Mouse (Mus musculus) liver, adult 2 months (tissue): ENCODE results near the gene Mgp. TPM values are rescaled to one million over a fixed set of nuclear protein-coding genes. Genes with fewer than 3 reads are reported as not detected.

Experiments
- DNase-seq: peaks from one replicate; pipeline ENCODE4 v3.0.0-alpha.2; 2011; ENCODE audit warnings: low read depth, low spot score; ENCODE audit errors: extremely low read depth
- H3K27ac ChIP-seq: fragments of 200-500 bp; replicated peaks from 2 replicates; pipeline ENCODE4 v1.5.1; 2012; ENCODE audit warnings: low read depth, mild to moderate bottlenecking, control low read depth, inconsistent platforms, low read length; ENCODE audit not compliant: insufficient read depth
- H3K27me3 ChIP-seq: fragments of 200-500 bp; 2 replicates; pipeline ENCODE4 v1.6.1; 2012; ENCODE audit warnings: mild to moderate bottlenecking, moderate library complexity, low read length, inconsistent platforms; ENCODE audit not compliant: control insufficient read depth, insufficient read depth
- H3K36me3 ChIP-seq: fragments of 200-500 bp; 2 replicates; pipeline ENCODE4 v1.6.1; 2012; ENCODE audit warnings: low read length, inconsistent platforms; ENCODE audit not compliant: control insufficient read depth, insufficient read depth
- H3K4me1 ChIP-seq: fragments of 200-500 bp; 2 replicates; pipeline ENCODE4 v1.6.1; 2011; ENCODE audit warnings: low read length; ENCODE audit not compliant: control insufficient read depth, insufficient read depth
- H3K4me3 ChIP-seq: fragments of 200-500 bp; 2 replicates; pipeline ENCODE4 v1.5.1; 2011; ENCODE audit warnings: low read depth, mild to moderate bottlenecking, control low read depth, low read length, moderate library complexity; ENCODE audit not compliant: insufficient read depth
- H3K79me2 ChIP-seq: fragments of 200-500 bp; 2 replicates; pipeline ENCODE4 v1.6.1; 2012; ENCODE audit warnings: inconsistent platforms, mild to moderate bottlenecking, low read length, moderate library complexity; ENCODE audit not compliant: control insufficient read depth, insufficient read depth
- H3K9ac ChIP-seq: fragments of 200-500 bp; 2 replicates; pipeline ENCODE4 v1.6.1; 2012; ENCODE audit warnings: low read depth, mild to moderate bottlenecking, control low read depth, inconsistent platforms, low read length
- CTCF ChIP-seq: fragments of 200-500 bp; IDR thresholded peaks from 2 replicates; pipeline ENCODE4 v1.5.1; 2011; ENCODE audit warnings: low read depth, low read length, control low read depth
- POLR2A ChIP-seq: fragments of 200-500 bp; IDR thresholded peaks from 2 replicates; pipeline ENCODE4 v1.6.1; 2011; ENCODE audit warnings: low read length, control low read depth; ENCODE audit not compliant: insufficient read depth; ENCODE audit errors: extremely low read depth
- WGBS: fragments of 180-500 bp; shearing (Covaris S2); methylation state at CpG from one replicate; pipeline ENCODE4 v1.1.7; 2018; 5-methylcytosine and 5-hydroxymethylcytosine counted together
- polyA plus RNA-seq: library from polyadenylated mRNA; depleted of rRNA; stranded (reverse); fragments of >200 nt; gene quantifications from 2 replicates; pipeline ENCODE4 v1.2.3, GENCODE M21; 2012
- total RNA-seq: library from RNA; depleted of rRNA; stranded (reverse); fragments of >200 nt; gene quantifications from 2 replicates; pipeline ENCODE4 v1.2.3, GENCODE M21; 2014

The Mgp gene
- total and polyA plus RNA-seq, 2 experiments = 7.3 to 10.0 TPM

GRCm38 (mm10) chr6:136835352-136835751, 40.3 kb downstream of the Mgp start, which contains the start of gene Smco3:
TSS of gene Smco3 (minus strand) at chr6:136835452.
- Histone ChIP-seq H3K4me3 (no peak within 1 kb of the TSS), H3K27ac (no peak within 1 kb of the TSS)

GRCm38 (mm10) chr6:136831712-136832111, 43.9 kb downstream of the Mgp start:
- 67% methylated on average over 5 of the region's 5 CpGs for WGBS
- no peak overlapping the region for H3K4me3 ChIP-seq
- no peaks in the 10 kb centered on the region for H3K27me3 ChIP-seq
- H3K79me2 ChIP-seq = peaks cover 6% of the 10 kb centered on the region
- H3K4me1 ChIP-seq = peaks cover 4% of the 10 kb centered on the region; the same call in 1 of the 2 replicates
- H3K36me3 ChIP-seq = no peaks in the 10 kb centered on the region
- H3K27ac ChIP-seq = no peak overlapping the region
- no peak for TF ChIP-seq CTCF
- TF ChIP-seq POLR2A = no peak
- DNase-seq = peak; percentile 23
- no peak overlapping the region for H3K9ac ChIP-seq

More at GRCm38 (mm10) chr6:136835352-136835751, 40.3 kb downstream of the Mgp start, which contains the start of gene Smco3:
- no peak within 1 kb of the TSS for H3K9ac ChIP-seq
- no peak for DNase-seq
- no peaks in the 10 kb centered on the region for H3K27me3 ChIP-seq
- 53% methylated on average over 4 of the region's 4 CpGs for WGBS
- no peaks in the 10 kb centered on the region for H3K79me2 ChIP-seq
- H3K4me1 ChIP-seq = no peaks in the 10 kb centered on the region
- TF ChIP-seq POLR2A (no peak), CTCF (no peak)
- H3K36me3 ChIP-seq = no peaks in the 10 kb centered on the region

GRCm38 (mm10) chr6:136828681-136829080, 46.9 kb downstream of the Mgp start:
- Histone ChIP-seq H3K4me3 (peak overlapping the region; percentile 61; the same call in 1 of the 2 replicates), H3K79me2 (peaks cover 6% of the 10 kb centered on the region), H3K27me3 (no peaks in the 10 kb centered on the region), H3K4me1 (peaks cover 7% of the 10 kb centered on the region; the same call in 1 of the 2 replicates), H3K27ac (no peak overlapping the region), H3K9ac (no peak overlapping the region), H3K36me3 (peaks cover 14% of the 10 kb centered on the region)
- TF ChIP-seq POLR2A (no peak), CTCF (no peak)
- DNase-seq = no peak
- 29% methylated on average over 4 of the region's 4 CpGs for WGBS

GRCm38 (mm10) chr6:136827881-136828561, 47.6 kb downstream of the Mgp start, which contains the start of gene Wbp11:
TSS of gene Wbp11 (minus strand) at chr6:136828233.
- peak; percentile 14; the same call in 1 of the 2 replicates for TF ChIP-seq CTCF
- peak; percentile 63; the same call in 1 of the 2 replicates for TF ChIP-seq POLR2A
- peaks cover 7% of the 10 kb centered on the region; the same call in 1 of the 2 replicates for H3K4me1 ChIP-seq
- peak; percentile 99 for DNase-seq
- peak within 1 kb of the TSS; percentile 87 for H3K27ac ChIP-seq
- H3K27me3 ChIP-seq = no peaks in the 10 kb centered on the region
- peak within 1 kb of the TSS; percentile 96 for H3K9ac ChIP-seq
- peaks cover 15% of the 10 kb centered on the region for H3K36me3 ChIP-seq
- H3K4me3 ChIP-seq = peak within 1 kb of the TSS; percentile 95
- peaks cover 6% of the 10 kb centered on the region for H3K79me2 ChIP-seq
- WGBS = under 1% methylated on average over 45 of the region's 45 CpGs

GRCm38 (mm10) chr6:136827516-136827880, 48.1 kb downstream of the Mgp start, which contains the start of gene BC049715:
TSS of gene BC049715 (plus strand) at chr6:136827626.
- peaks cover 20% of the 10 kb centered on the region for H3K36me3 ChIP-seq
- peaks cover 6% of the 10 kb centered on the region for H3K79me2 ChIP-seq
- peak within 1 kb of the TSS; percentile 87 for H3K27ac ChIP-seq
- WGBS = under 1% methylated on average over 34 of the region's 34 CpGs
- peak within 1 kb of the TSS; percentile 95 for H3K4me3 ChIP-seq
- no peak for TF ChIP-seq POLR2A
- TF ChIP-seq CTCF = no peak
- DNase-seq = peak; percentile 41
- no peaks in the 10 kb centered on the region for H3K27me3 ChIP-seq
- peaks cover 7% of the 10 kb centered on the region; the same call in 1 of the 2 replicates for H3K4me1 ChIP-seq
- peak within 1 kb of the TSS; percentile 96 for H3K9ac ChIP-seq
